ENCODE assay signal across 27 mouse cellular contexts in genomic region chr4:45072261-45072973, GRCm38 (mm10). TPM values are rescaled to one million over a fixed set of nuclear protein-coding genes. Genes with fewer than 3 reads are reported as not detected.
A peak's percentile ranks its signal among the peaks of the same experiment; 100 is the strongest.
DNase-seq lines count a peak whose midpoint lies in the region; TF ChIP-seq lines count a peak whose summit lies in the region.
"Had no signal": no experiment of that assay in that cellular context is flagged by ENCODE, and none has a peak within 500 bp of the region (broad histone marks: within the 10 kb centered on the region; RNA-seq: fewer than 3 reads in every experiment).

No protein-coding gene starts in this region.

- 58% methylated on average over 15 of the region's 15 CpGs for WGBS in kidney, adult 2 months

- H3K4me3 ChIP-seq in kidney, adult 2 months (ENCODE audit: insufficient read depth, low read depth, low read length): no peak overlapping the region
- H3K4me3 ChIP-seq: embryonic facial prominence, embryonic 13.5 days; heart, adult 2 months; heart, embryonic 15.5 days; limb, embryonic 15.5 days; midbrain, embryonic 12.5 days; neural tube, embryonic 15.5 days; stomach, embryonic 15.5 days had no signal

- H3K27me3 ChIP-seq in kidney, adult 2 months (replicated peaks; ENCODE audit: control insufficient read depth, insufficient read depth, low read length): no peaks in the 10 kb centered on the region
- H3K27me3 ChIP-seq: embryonic facial prominence, embryonic 13.5 days; heart, embryonic 15.5 days; limb, embryonic 15.5 days; midbrain, embryonic 12.5 days; neural tube, embryonic 15.5 days; stomach, embryonic 15.5 days had no signal

- no peaks in the 10 kb centered on the region for H3K36me3 ChIP-seq in kidney, adult 2 months (ENCODE audit: control insufficient read depth, insufficient read depth, low read length)
- H3K36me3 ChIP-seq: midbrain, embryonic 12.5 days; neural tube, embryonic 15.5 days; stomach, embryonic 15.5 days had no signal

- no peak for TF ChIP-seq POLR2A in kidney, adult 2 months (IDR thresholded peaks at IDR 0.05; ENCODE audit: low read depth, low read length)

- intact Hi-C loops in heart, postnatal 10 days (cut with DNase I): no loop called here

- no peak for TF ChIP-seq CTCF in kidney, adult 2 months (conservative IDR thresholded peaks at IDR 0.05; ENCODE audit: insufficient read depth, insufficient read length, low read depth, low read length)

- peak overlapping the region; percentile 2; the same call in 1 of the 2 replicates for H3K27ac ChIP-seq in kidney, adult 2 months (ENCODE audit: insufficient read depth, low read depth, low read length)
- H3K27ac ChIP-seq: embryonic facial prominence, embryonic 13.5 days; heart, adult 2 months; heart, embryonic 15.5 days; hindbrain, embryonic 14.5 days; limb, embryonic 15.5 days; midbrain, embryonic 12.5 days; neural tube, embryonic 15.5 days; stomach, embryonic 15.5 days had no signal

- H3K4me1 ChIP-seq in kidney, adult 2 months (ENCODE audit: control insufficient read depth, insufficient read depth, low read length): peaks cover 21% of the 10 kb centered on the region; the same call in 1 of the 2 replicates
- H3K4me1 ChIP-seq: limb, embryonic 15.5 days; stomach, embryonic 15.5 days had no signal

- DNase-seq in embryo, embryonic 10 days (ENCODE audit: low spot score): peak; percentile 37
- no peak for DNase-seq in embryo, embryonic 9.5 days (ENCODE audit: extremely low spot score)
- peak; percentile 58 for DNase-seq in kidney, adult 2 months
- no peak for DNase-seq in kidney, postnatal 10 days
- DNase-seq in kidney, postnatal 14 days: peak; percentile 19
- no peak for DNase-seq in heart, postnatal 10 days
- DNase-seq in thymus, postnatal 4 days: no peak
- DNase-seq: adrenal gland, postnatal 14 days; cerebellum, adult 2 months; cerebellum, postnatal 36 days; forebrain, postnatal 0 days; gastrocnemius, postnatal 36 days; heart, adult 2 months; heart, postnatal 4 days; left cerebral cortex, postnatal 4 days; lung, adult 2 months; lung, postnatal 14 days; right cerebral cortex, adult 18-20 months; right cerebral cortex, postnatal 4 days; thymus, postnatal 25 days had no signal

RNA-seq across cellular contexts. Expression of gene Fbxo10, which starts 12.0 kb away (rescaled TPM):
- 18.6 and 19.6 TPM in 2 replicates for polyA plus RNA-seq in kidney, adult 2 months (2012; rRNA removed)
- total RNA-seq in heart, postnatal 10 days (2021): 10 to 100 TPM; 15.3 to 19.7 TPM

RNA-seq across cellular contexts. Expression of gene Tomm5, which starts 35.5 kb away (rescaled TPM):
- 121 and 155 TPM in 2 replicates for polyA plus RNA-seq in kidney, adult 2 months (2012; rRNA removed)
- total RNA-seq in heart, postnatal 10 days (2021): 100 to 1,000 TPM; 156 to 172 TPM

RNA-seq across cellular contexts. Expression of gene Polr1e, which starts 54.0 kb away (rescaled TPM):
- polyA plus RNA-seq in kidney, adult 2 months (2012; rRNA removed): 6.2 and 7.8 TPM in 2 replicates
- total RNA-seq in heart, postnatal 10 days (2021): 10 to 100 TPM; 34.1 to 49.8 TPM

Comparison
In these comparisons a context has a peak if more than half of its experiments do, and no peak if none do; other contexts are left out.
1. DNase-seq: peak in embryo, embryonic 10 days (single experiment), kidney, adult 2 months (single experiment) and kidney, postnatal 14 days (single experiment); none in embryo, embryonic 9.5 days (single experiment), kidney, postnatal 10 days (single experiment), heart, postnatal 10 days (0 of 2) and thymus, postnatal 4 days (single experiment).